Mouse (Mus musculus) heart, postnatal 25 days (tissue): Measurements from ENCODE around the gene Myo7a. TPM values are rescaled to one million over a fixed set of nuclear protein-coding genes. Genes with fewer than 3 reads are reported as not detected.

Experiments
- DNase-seq: peaks from one replicate; pipeline ENCODE4 v3.0.0; 2022; ENCODE audit warnings: low spot score
- intact Hi-C: fragments of 180-260 bp; cut with DNase I; formaldehyde crosslinking; loops from one replicate; pipeline ENCODE4 v1.15.1; 2025
- total RNA-seq, 2 experiments: library from RNA; stranded (reverse); gene quantifications; 2 replicates each; pipeline ENCODE4 v1.2.3; 2021

Myo7a gene
- total RNA-seq, 2 experiments from 2014 or later = 4.2 to 5.4 TPM

- intact Hi-C loops = no loop called here
- DNase-seq = no peak
Measured at GRCm38 (mm10) chr7:98106272-98106671, 13.1 kb downstream of the Myo7a start.

- peak; percentile 26 for DNase-seq
- intact Hi-C loops = loop anchor here (5.0 kb wide), 1 partner anchor 362 kb away; no protein-coding TSS in a partner anchor
Measured at GRCm38 (mm10) chr7:98104481-98105435, 14.6 kb downstream of the Myo7a start.

DNA sequence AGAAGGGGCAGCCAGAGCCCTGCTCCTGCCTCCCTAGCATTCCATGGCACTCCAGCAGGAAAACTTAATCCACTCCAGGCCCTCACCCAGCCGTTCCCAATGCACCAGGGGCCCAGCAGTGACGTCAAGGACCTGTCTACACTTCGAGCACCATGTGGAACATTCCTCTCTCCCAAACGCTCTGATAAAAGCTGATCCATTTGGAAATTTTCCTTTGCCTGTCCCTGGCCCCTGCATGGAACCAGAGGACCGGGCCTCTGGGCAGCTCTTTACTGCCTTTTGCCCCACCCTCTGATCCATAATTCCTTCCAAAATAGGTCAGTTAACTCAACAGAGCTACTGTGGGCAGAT is 15.4 kb downstream of the Myo7a start:
- intact Hi-C loops = loop anchor here (1.0 to 5.0 kb wide), 2 partner anchors 16 to 362 kb away; no protein-coding TSS in a partner anchor

DNA sequence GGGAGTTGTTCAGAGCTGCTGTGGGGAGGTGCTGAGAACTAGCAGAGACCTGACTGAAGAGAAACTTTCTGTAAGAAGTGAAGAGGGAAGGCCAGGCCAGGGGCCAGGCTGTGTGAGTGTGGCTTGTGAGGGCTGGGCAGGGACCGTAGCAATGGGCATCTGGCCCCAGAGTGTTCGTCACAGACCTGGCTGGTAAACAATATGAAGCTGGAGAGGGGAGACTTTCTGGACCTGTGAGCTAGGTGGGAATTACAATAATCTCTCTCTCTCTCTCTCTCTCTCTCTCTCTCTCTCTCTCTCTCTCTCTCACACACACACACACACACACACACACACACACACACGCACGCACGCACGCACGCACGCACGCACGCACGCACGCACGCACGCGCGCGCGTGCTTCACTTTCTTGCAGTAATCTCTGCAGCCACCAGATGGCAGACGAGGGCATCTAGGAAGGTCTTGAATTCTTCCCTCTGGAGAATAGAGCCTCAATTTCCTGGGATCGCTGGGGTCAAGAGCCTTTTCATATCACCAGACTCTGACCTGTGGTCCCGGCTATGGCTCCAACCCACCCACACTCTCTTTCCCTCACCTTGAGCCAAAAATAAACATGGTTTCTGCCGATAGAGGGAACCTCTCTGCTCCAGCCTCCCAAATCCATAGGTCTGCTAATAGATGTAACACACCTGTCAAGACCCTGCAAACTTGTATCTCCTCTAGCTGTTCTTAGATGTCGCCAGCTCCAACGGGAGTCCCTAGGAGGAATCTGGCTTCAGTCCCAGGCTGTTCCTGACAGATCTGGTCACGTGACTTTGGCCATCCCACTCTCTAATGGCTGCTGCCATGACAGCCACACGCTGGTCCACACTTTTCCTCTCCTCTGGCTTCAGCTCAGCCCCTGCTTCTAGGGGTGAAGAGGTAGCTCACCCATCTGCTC is 16.1 kb downstream of the Myo7a start:
- peak; percentile 36 for DNase-seq
- intact Hi-C loops = loop anchor here (1.0 to 5.0 kb wide), 2 partner anchors 17 to 361 kb away; no protein-coding TSS in a partner anchor

More for the DNA sequence above, 15.4 kb downstream of the Myo7a start:
- peak; percentile 37 for DNase-seq

GRCm38 (mm10) chr7:98102488-98102887 is 16.8 kb downstream of the Myo7a start:
- DNase-seq = no peak
- intact Hi-C loops = loop anchor here (5.0 kb wide), 1 partner anchor 360 kb away; no protein-coding TSS in a partner anchor

DNA sequence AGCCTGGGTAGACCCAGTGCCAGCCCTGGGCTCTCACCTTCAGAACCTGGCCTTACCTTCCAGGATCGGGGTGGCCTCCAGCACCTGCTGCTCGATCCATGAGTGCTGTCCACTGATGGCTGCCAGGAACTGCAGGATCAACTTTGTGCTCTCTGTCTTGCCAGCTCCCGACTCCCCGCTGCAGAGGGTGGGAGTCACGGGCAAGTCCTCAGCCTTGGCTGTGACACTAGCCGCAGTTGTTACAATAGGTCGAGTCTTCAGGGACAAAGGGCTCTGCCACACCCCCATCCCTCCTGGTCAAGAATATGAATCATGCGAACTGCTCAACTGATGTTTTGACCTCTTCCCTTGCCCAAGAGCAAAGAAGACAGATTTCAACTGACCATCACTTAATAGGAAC is 21.8 kb downstream of the Myo7a start:
- intact Hi-C loops = no loop called here
- no peak for DNase-seq

DNA sequence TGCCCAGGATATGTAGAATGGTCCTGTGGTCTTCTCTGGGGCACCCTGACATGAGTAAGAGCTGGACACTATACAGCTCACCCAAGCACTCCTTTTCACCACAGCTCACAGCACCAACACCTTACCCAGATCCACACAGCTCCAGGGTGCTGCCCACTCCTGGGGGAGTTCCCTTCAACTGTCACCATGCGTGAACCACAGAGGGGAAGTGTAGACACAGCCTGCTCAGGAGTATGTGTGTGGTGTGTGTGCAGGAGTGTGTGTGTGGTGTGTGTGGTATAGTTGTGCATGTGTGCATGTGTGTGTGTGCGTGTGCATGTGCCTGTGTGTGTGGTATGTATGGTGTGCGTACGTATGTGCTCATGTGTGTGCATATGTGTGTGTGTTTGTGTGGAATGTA is 23.5 kb downstream of the Myo7a start:
- DNase-seq = no peak
- intact Hi-C loops = no loop called here

GRCm38 (mm10) chr7:98086346-98086745 is 33.0 kb downstream of the Myo7a start:
- intact Hi-C loops = no loop called here
- DNase-seq = no peak

DNA sequence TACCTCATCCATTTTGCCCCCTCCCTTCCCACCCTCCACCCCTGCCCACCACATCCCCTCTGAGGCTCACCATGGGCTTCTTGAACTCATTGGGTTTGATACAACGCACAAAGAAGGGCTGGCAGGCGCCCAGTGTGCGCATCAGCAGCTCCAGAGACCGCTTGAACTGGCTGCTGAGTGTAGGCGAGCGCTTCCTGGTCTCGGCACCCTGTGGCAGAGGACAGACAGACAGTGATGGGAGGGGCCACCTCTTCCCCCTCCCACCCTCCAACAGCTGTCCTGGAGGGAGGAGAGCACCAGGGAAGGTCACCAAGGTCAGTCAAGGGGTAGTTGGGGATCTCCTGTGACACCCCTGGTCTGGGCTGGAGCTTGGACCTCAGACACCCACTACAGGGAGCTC is 34.0 kb downstream of the Myo7a start:
- intact Hi-C loops = no loop called here

GRCm38 (mm10) chr7:98084541-98085293 is 34.6 kb downstream of the Myo7a start:
- intact Hi-C loops = no loop called here
- no peak for DNase-seq

More for the DNA sequence above, 34.0 kb downstream of the Myo7a start:
- no peak for DNase-seq

GRCm38 (mm10) chr7:98082376-98082775 is 36.9 kb downstream of the Myo7a start:
- intact Hi-C loops = no loop called here
- DNase-seq = no peak

GRCm38 (mm10) chr7:98077453-98077852 is 41.9 kb downstream of the Myo7a start:
- DNase-seq = no peak
- intact Hi-C loops = no loop called here

GRCm38 (mm10) chr7:98071620-98072019 is 47.7 kb downstream of the Myo7a start:
- intact Hi-C loops = loop anchor here (1.0 to 5.0 kb wide), 2 partner anchors 49 to 329 kb away; no protein-coding TSS in a partner anchor
- DNase-seq = peak; percentile 35

GRCm38 (mm10) chr7:98066229-98066628 is 53.1 kb downstream of the Myo7a start:
- no peak for DNase-seq
- intact Hi-C loops = no loop called here

DNA sequence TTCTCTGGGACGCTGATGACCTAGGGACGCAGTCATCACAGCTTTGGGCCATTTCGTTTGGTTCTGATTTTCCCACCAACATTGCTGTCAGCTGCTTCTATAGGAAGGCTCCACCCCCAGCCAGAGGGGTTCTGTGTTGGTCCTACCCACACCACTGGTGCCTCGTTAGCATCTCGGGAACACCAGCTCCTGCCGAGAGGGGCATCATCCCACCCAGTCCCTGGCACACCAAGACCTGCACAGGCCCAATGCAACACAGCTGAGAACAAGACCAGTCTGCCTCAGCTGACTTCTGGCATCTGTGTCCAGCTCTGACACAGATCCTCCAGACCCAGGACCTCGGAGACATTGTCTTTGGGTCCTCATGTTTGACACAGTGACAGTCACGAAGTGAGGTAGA is 64.4 kb downstream of the Myo7a start:
- no peak for DNase-seq
- intact Hi-C loops = no loop called here

DNA sequence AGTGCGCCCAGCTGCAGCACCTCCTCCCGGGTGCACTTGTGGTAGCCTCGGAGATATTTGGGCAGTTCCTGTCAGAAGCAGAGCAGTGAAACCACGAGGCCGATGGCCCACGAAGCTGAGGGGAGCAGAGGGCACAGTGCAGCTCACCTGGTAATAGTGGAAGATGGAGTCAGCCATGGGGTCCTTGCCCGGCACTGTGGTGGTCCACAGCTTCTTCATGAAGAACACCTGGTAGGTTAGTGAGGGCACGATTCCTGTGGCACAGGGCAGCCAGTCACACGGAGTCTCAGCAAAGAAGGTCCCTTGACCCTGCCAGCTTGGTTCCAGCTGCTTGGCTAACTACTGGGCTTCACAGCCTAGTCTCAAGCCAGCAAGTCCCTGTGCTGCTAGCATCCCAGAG is 64.9 kb downstream of the Myo7a start:
- intact Hi-C loops = no loop called here
- no peak for DNase-seq

- intact Hi-C loops = no loop called here
- no peak for DNase-seq
Measured at GRCm38 (mm10) chr7:98051980-98052379, 67.3 kb downstream of the Myo7a start.

GRCm38 (mm10) chr7:98048101-98048824 is 71.1 kb downstream of the Myo7a start:
- no peak for DNase-seq
- intact Hi-C loops = no loop called here

- intact Hi-C loops = no loop called here
- DNase-seq = no peak
Measured at GRCm38 (mm10) chr7:98002617-98003016, 116.7 kb downstream of the Myo7a start.
